Mouse (Mus musculus): Measurements from ENCODE around the gene Hcrt. TPM values are rescaled to one million over a fixed set of nuclear protein-coding genes. Genes with fewer than 3 reads are reported as not detected.

Gene Hcrt
- not detected for polyA plus RNA-seq (2017; shearing (Covaris generic))

DNA sequence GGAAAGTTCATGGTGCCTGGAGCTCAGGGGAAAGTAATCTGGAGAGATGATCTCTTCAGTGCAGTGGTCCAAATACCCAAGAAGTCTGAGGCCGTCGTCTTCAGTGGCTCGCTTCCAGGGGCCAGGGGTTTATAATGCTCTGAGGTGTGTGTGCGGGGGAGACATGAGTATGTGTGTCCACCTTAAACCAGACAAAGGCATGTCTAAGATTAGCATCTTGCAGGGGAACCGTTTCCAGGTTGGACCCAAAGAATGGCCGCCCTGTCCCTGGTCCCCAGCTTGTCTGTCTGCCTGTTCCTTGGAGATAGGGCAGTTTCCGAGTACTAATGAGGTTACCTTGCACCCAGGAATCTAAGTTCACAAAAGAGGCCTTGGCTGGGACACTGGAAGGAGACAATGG, at the start of gene Hcrt:
Hcrt (minus strand) TSS at position 101 of the 400 bp plus-strand sequence.

DNA sequence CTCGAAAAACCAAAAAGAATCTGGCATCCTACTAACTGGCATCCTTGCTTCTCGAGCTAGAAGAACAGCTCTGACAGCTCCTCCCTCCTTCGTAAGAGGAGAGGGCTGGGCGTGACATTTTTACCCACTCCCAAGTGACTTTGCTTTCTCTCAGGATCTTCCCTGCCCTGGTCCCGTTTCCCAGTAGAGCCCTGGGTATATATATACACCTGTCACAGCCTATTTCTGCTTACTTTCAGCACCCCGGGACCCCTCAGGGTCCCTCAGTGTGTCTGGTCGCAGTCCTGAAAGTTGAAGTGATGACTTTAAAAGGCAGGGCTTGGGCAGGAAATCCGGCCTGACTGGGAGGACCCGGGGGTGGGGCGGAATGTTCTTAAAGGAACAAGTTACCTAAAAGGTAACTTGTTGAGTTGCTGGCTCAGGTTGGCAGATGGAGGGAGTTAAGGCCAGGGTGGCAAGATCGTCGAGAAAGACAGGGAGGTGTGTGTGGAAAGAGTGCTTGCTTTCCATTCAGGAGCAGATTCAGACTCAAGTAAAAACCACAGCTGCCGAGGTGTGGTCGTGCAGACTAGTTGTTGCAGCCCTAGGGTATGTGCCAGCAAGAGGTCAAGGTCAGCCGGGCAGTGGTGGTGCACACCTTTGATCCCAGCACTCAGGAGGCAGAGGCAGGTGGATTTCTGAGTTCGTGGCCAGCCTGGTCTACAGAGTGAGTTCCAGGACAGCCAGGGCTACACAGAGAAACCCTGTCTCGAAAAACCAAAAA, 8.1 kb upstream of the Hcrt start, which contains the start of gene Ghdc:
Ghdc (minus strand) TSS at position 312 of the 763 bp plus-strand sequence.

DNA sequence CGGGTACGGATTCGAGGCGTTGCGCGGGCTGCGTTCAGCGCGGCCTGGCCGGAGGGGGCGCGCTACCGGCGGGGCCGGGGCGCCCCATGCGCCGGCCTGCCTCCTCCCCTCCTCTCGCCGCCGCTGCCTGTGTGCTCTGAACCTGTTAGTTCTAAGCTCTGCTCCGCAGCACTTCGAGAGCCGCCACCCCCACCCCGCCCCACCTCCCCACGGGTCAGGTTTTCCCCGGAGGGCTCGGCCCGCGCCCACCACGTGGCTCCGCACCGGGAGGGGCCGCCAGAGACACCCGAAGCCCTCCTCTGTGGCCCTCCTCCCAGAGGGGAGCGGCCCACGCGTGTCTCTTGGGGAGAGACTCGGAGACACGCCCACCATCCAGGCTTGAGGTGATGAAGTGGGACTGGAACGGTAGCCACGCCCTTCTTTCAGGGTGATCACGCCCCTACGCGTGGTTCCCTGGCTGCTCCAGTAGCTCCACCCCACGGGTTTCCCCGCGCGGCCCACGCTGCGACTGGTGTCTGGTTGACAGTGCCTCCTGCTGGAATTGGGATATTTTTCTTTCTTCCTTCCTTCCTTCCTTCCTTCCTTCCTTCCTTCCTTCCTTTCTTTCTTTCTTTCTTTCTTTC, 3.0 kb downstream of the Hcrt start, which contains the start of gene Kcnh4:
Kcnh4 (minus strand) TSS at position 332 of the 623 bp plus-strand sequence.

DNA sequence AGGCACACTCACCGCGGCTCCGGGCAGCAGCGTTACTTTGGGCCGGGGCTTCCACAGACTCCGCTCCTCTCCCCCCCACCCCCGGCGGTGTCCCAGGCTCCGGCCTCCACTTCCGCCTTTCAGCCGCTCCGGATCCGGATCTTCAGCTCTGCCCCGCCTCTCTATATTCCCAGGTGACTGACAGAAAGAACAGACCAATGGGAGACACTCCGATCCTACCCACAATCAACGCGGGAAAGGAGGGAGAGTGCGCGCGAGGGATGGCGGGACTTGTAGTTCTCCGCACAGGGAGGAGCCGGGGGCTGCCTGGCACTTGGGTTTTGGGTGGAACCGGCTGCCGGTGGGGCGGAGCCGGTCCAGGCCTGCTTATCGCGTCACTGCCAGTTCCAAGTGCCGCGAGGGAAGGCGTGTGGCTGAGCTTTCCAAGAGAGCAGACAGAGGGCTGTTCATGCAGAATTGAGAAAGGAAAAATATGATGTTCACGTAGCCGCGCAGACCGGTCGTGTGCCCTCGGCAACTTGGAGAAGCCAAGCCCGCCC, 24.6 kb downstream of the Hcrt start, which contains the start of gene Rab5c:
Rab5c (minus strand) TSS at position 150 of the 539 bp plus-strand sequence.

DNA sequence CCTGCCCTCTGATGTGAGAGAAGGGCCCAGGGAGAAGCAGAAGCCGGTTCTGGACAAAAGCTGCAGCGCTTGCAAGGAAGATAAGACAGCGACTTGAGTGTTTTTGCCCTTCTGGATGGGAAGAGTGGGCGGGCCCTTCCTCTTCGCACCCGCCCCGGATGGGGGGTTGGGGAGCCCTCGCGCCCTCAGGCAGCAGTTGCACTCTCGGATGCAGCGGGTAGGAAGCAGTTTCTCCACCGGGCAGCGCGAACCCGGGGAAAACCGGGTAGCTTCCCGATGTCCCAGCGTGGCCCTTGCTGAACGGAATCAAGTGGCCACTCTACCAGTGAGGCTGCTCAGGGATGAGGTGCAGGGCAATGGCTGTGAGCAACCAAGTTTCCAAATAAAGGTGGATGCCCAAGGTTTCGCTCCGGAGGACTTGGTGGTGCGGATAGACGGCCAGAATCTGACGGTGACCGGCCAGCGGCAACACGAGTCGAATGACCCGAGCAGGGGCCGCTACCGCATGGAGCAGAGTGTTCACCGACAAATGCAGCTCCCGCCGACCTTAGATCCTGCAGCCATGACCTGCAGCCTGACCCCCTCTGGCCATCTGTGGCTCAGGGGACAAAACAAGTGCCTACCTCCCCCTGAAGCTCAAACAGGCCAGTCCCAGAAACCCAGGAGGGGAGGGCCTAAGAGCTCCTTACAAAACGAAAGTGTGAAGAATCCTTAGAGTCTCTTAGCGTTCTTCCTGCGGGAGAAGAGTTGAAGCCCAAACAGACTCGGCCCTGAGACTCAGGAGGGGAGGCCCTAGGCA, 48.8 kb downstream of the Hcrt start, which contains the start of gene Hspb9:
Hspb9 (plus strand) TSS at position 116 of the 799 bp plus-strand sequence.

DNA sequence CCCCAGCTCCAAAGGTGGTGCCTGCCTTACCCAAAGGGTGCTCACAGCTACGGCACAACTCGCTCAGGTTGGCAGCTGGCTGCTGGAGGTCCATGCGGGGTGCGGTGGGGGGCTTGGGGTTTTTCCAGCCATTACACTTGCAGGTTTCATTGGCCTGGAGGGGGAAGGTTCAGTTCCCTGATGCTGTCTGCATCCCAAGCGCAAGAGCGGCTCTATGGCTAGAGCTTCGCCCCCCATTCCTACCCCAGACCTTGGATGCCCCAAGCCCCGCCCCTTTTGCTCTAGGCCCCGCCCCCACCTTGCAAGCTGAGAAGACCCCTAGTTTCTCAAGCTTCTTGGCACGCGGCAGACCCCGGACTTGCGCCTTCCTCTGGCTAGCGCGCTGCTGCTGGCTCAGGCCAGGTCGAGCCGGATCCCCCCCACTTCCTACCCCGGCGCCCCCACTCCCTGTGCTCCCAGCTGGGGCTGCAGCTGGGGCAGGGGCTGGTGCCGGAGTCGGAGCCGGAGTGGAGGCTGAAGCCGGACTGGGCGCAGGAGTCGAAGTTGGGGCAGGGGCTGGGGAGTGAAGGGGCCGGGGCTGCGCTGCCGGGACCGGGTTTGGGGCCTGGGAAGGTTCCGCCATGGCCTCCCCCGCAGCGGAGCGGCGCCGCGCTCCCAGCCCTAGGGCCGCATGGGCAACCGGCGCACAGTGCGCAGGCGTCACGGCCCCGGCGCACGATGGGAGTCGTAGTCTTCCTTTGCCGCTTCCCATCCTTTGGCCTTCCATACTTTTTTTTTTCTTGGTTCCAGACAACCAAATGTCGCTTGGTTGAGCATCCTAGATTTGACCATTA, 50.7 kb downstream of the Hcrt start, which contains the start of gene Kat2a:
Kat2a (minus strand) TSS at position 683 of the 833 bp plus-strand sequence.

Other genes starting within 250 kb of the Hcrt start
- 212 TPM for gene Acly, start 234.9 kb downstream of the Hcrt start, polyA plus RNA-seq (2017; shearing (Covaris generic))
- gene Ttc25, start 217.3 kb downstream of the Hcrt start, polyA plus RNA-seq (2017; shearing (Covaris generic)), result 0.09 TPM
- 407 TPM for gene Cnp, start 188.0 kb downstream of the Hcrt start, polyA plus RNA-seq (2017; shearing (Covaris generic))
- gene Nkiras2, start 143.7 kb downstream of the Hcrt start, polyA plus RNA-seq (2017; shearing (Covaris generic)), result 29.4 TPM
- 683 TPM for gene Dnajc7, start 142.8 kb downstream of the Hcrt start, polyA plus RNA-seq (2017; shearing (Covaris generic))
- gene Zfp385c, start 70.5 kb downstream of the Hcrt start, polyA plus RNA-seq (2017; shearing (Covaris generic)), result 0.20 TPM
- 32.3 TPM for gene Dhx58, start 58.7 kb downstream of the Hcrt start, polyA plus RNA-seq (2017; shearing (Covaris generic))
- 43.7 TPM for gene Kat2a, start 50.5 kb downstream of the Hcrt start, polyA plus RNA-seq (2017; shearing (Covaris generic))
- 0.88 TPM for gene Hspb9, start 49.1 kb downstream of the Hcrt start, polyA plus RNA-seq (2017; shearing (Covaris generic))
- 58.6 TPM for gene Rab5c, start 24.7 kb downstream of the Hcrt start, polyA plus RNA-seq (2017; shearing (Covaris generic))
- 0.20 TPM for gene Kcnh4, start 3.0 kb downstream of the Hcrt start, polyA plus RNA-seq (2017; shearing (Covaris generic))
- gene Ghdc, start 8.0 kb upstream of the Hcrt start, polyA plus RNA-seq (2017; shearing (Covaris generic)), result 5.0 TPM
- gene Stat5b, start 87.8 kb upstream of the Hcrt start, polyA plus RNA-seq (2017; shearing (Covaris generic)), result 173 TPM
- 102 TPM for gene Stat5a, start 96.4 kb upstream of the Hcrt start, polyA plus RNA-seq (2017; shearing (Covaris generic))
- 307 TPM for gene Stat3, start 176.6 kb upstream of the Hcrt start, polyA plus RNA-seq (2017; shearing (Covaris generic))
- gene Cavin1, start 208.0 kb upstream of the Hcrt start, polyA plus RNA-seq (2017; shearing (Covaris generic)), result 0.38 TPM
- gene Atp6v0a1, start 246.5 kb upstream of the Hcrt start, polyA plus RNA-seq (2017; shearing (Covaris generic)), result 10.3 TPM

All from activated CD4-positive, CD25-positive, alpha-beta regulatory T cell, adult 9 weeks (primary cell).